Mouse (Mus musculus): ENCODE data around the gene Lat2. TPM values are rescaled to one million over a fixed set of nuclear protein-coding genes. Genes with fewer than 3 reads are reported as not detected.
A peak's percentile ranks its signal among the peaks of the same experiment; 100 is the strongest.

Lat2 gene
- total RNA-seq, 1 experiment: 3.6 TPM

DNA sequence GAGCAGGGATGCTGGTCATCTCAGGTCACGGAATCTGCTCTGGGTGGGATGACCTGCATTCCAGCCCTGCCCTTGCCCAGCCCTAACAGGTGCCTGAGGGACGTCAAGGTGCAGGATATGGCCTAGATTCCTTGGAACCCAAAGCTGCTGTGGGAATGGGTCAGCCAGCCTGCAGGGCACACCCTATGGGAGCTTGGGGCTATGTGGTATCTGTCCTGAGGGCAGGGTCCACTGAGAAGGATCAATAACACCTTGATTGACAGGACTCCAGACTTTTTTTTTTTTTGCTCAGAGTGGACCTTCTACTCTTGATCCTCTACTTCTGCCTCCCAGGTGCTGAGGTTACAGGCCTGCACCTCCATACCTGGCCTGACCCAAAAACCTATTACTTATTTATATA, 32.6 kb upstream of the Lat2 start:
- DNase-seq (ENCODE audit: low read depth, low spot score): no peak
- H3K36me3 ChIP-seq (ENCODE audit: control insufficient read depth, insufficient read depth, low read length, poor library complexity, severe bottlenecking): no peaks in the 10 kb centered on the region
- H3K4me1 ChIP-seq (ENCODE audit: control insufficient read depth in 2 of 2, insufficient read depth in 2 of 2, low read length in 2 of 2, poor library complexity in 1 of 2): peaks cover 0 to 4% of the 10 kb centered on the region in 2 experiments; a peak in 2 of 4 replicates
- H3K9ac ChIP-seq (ENCODE audit: insufficient read depth, low read depth, low read length, poor library complexity, severe bottlenecking): no peak overlapping the region
- no peaks in the 10 kb centered on the region for H3K9me3 ChIP-seq (ENCODE audit: control insufficient read depth, insufficient read depth, low read depth, low read length)
- in situ Hi-C loops (cut with MboI; ENCODE audit: low sequenced_read_pairs in 2 of 2, unreplicated experiment in 2 of 2): no loop called here
- TF ChIP-seq HCFC1 (IDR thresholded peaks at IDR 0.05; ENCODE audit: borderline replicate concordance, insufficient read depth, low read length): no peak
- TF ChIP-seq MAFK (IDR thresholded peaks at IDR 0.05; ENCODE audit: insufficient read depth, low read depth, low read length): no peak
- 0 out of 2 replicates have a peak, but pooled peaks have one; percentile 19 for TF ChIP-seq ZNF384 (IDR thresholded peaks at IDR 0.05; ENCODE audit: low read depth, low read length)
- H3K4me3 ChIP-seq (ENCODE audit: insufficient read depth in 1 of 2, low read depth in 1 of 2, low read length in 2 of 2, poor library complexity in 1 of 2, severe bottlenecking in 1 of 2): no peak overlapping the region
- no peak overlapping the region for H3K27ac ChIP-seq (ENCODE audit: insufficient read depth, low read depth, low read length, poor library complexity, severe bottlenecking)

DNA sequence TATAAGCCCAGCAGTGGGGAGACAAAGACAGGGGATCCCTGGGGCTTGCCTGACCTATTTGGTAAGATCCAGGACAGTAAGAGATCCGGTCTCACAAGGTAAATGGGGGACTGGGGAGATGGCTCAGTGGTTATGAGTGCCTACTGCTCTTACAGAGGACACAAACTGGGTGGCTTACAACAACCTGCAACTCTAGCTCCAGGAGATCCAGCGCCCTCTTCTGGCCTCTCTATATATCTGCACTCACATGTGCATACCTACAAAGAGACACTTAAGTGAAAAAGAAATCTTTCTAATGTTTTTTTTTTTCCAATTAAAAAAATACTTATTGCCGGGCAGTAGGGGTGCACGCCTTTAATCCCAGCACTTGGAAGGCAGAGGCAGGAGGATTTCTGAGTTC, 31.6 kb upstream of the Lat2 start:
- in situ Hi-C loops (cut with MboI; ENCODE audit: low sequenced_read_pairs in 2 of 2, unreplicated experiment in 2 of 2): no loop called here
- no peak overlapping the region for H3K4me3 ChIP-seq (ENCODE audit: insufficient read depth in 1 of 2, low read depth in 1 of 2, low read length in 2 of 2, poor library complexity in 1 of 2, severe bottlenecking in 1 of 2)
- no peaks in the 10 kb centered on the region for H3K36me3 ChIP-seq (ENCODE audit: control insufficient read depth, insufficient read depth, low read length, poor library complexity, severe bottlenecking)
- no peak for DNase-seq (ENCODE audit: low read depth, low spot score)
- H3K27ac ChIP-seq (ENCODE audit: insufficient read depth, low read depth, low read length, poor library complexity, severe bottlenecking): no peak overlapping the region
- peaks cover 0 to 4% of the 10 kb centered on the region in 2 experiments; a peak in 2 of 4 replicates for H3K4me1 ChIP-seq (ENCODE audit: control insufficient read depth in 2 of 2, insufficient read depth in 2 of 2, low read length in 2 of 2, poor library complexity in 1 of 2)
- no peak overlapping the region for H3K9ac ChIP-seq (ENCODE audit: insufficient read depth, low read depth, low read length, poor library complexity, severe bottlenecking)
- no peak for TF ChIP-seq ZC3H11A (IDR thresholded peaks at IDR 0.05; ENCODE audit: borderline replicate concordance, low read depth, low read length)
- TF ChIP-seq CHD2 (IDR thresholded peaks at IDR 0.05; ENCODE audit: low read depth, low read length): no peak
- no peak for TF ChIP-seq HCFC1 (IDR thresholded peaks at IDR 0.05; ENCODE audit: borderline replicate concordance, insufficient read depth, low read length)
- no peak for TF ChIP-seq ZNF384 (IDR thresholded peaks at IDR 0.05; ENCODE audit: low read depth, low read length)
- TF ChIP-seq MAFK (IDR thresholded peaks at IDR 0.05; ENCODE audit: insufficient read depth, low read depth, low read length): no peak
- no peaks in the 10 kb centered on the region for H3K9me3 ChIP-seq (ENCODE audit: control insufficient read depth, insufficient read depth, low read depth, low read length)

DNA sequence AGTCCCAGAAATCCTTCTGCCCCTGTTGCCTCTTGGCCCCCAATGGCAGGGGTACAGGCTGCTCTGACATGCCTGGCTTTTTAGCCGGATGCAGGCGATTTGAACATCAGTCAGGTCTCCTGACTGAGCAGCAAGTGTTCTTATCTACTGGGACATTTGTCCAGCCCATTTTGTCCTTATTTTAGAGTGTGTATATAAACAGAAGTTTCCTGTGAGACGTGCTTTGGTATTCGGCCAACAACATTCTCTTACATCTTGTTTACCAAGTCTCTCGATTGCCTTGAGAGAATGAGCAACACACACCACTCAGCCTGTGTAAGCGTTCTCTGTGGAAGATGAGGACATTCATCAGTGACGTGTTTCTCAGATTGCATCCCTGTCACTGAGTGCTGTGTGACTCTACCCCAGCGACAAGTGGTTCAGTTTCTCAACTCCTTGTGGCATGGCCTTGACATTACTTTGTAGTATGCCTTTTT, 29.9 kb upstream of the Lat2 start:
- no peak for DNase-seq (ENCODE audit: low read depth, low spot score)
- H3K4me3 ChIP-seq (ENCODE audit: insufficient read depth in 1 of 2, low read depth in 1 of 2, low read length in 2 of 2, poor library complexity in 1 of 2, severe bottlenecking in 1 of 2): no peak overlapping the region
- in situ Hi-C loops (cut with MboI; ENCODE audit: low sequenced_read_pairs in 2 of 2, unreplicated experiment in 2 of 2): no loop called here
- no peaks in the 10 kb centered on the region for H3K36me3 ChIP-seq (ENCODE audit: control insufficient read depth, insufficient read depth, low read length, poor library complexity, severe bottlenecking)
- peaks cover 2 to 4% of the 10 kb centered on the region in 2 experiments; a peak in 3 of 4 replicates for H3K4me1 ChIP-seq (ENCODE audit: control insufficient read depth in 2 of 2, insufficient read depth in 2 of 2, low read length in 2 of 2, poor library complexity in 1 of 2)
- no peak overlapping the region for H3K9ac ChIP-seq (ENCODE audit: insufficient read depth, low read depth, low read length, poor library complexity, severe bottlenecking)
- H3K27ac ChIP-seq (ENCODE audit: insufficient read depth, low read depth, low read length, poor library complexity, severe bottlenecking): no peak overlapping the region
- TF ChIP-seq ZNF384 (IDR thresholded peaks at IDR 0.05; ENCODE audit: low read depth, low read length) (no peak), HCFC1 (IDR thresholded peaks at IDR 0.05; ENCODE audit: borderline replicate concordance, insufficient read depth, low read length) (no peak), ZC3H11A (IDR thresholded peaks at IDR 0.05; ENCODE audit: borderline replicate concordance, low read depth, low read length) (no peak), CHD2 (IDR thresholded peaks at IDR 0.05; ENCODE audit: low read depth, low read length) (no peak), MAFK (IDR thresholded peaks at IDR 0.05; ENCODE audit: insufficient read depth, low read depth, low read length) (no peak)
- H3K9me3 ChIP-seq (ENCODE audit: control insufficient read depth, insufficient read depth, low read depth, low read length): no peaks in the 10 kb centered on the region

DNA sequence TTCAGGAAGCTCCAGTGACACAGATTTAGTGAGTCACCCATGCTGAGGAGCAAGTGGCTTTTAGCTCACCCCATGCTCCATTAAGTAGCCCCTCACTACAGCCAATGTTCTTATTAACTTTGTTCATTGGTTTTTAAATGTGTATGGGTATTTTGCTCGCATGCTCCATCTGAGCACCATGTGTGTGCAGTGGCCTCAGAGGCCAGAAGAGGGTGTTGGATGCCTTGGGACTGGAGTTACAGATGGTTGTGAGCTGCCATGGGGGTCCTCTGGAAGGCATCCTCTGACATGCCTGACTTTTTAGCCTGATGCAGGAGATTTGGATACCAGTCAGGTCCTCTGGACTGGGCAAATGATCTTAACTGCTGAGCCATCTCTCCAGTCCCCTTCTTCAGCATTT, 29.3 kb upstream of the Lat2 start:
- H3K27ac ChIP-seq (ENCODE audit: insufficient read depth, low read depth, low read length, poor library complexity, severe bottlenecking): no peak overlapping the region
- no peaks in the 10 kb centered on the region for H3K9me3 ChIP-seq (ENCODE audit: control insufficient read depth, insufficient read depth, low read depth, low read length)
- no peak for DNase-seq (ENCODE audit: low read depth, low spot score)
- H3K36me3 ChIP-seq (ENCODE audit: control insufficient read depth, insufficient read depth, low read length, poor library complexity, severe bottlenecking): no peaks in the 10 kb centered on the region
- TF ChIP-seq ZC3H11A (IDR thresholded peaks at IDR 0.05; ENCODE audit: borderline replicate concordance, low read depth, low read length): no peak
- TF ChIP-seq MAFK (IDR thresholded peaks at IDR 0.05; ENCODE audit: insufficient read depth, low read depth, low read length): no peak
- no peak for TF ChIP-seq CHD2 (IDR thresholded peaks at IDR 0.05; ENCODE audit: low read depth, low read length)
- no peak for TF ChIP-seq ZNF384 (IDR thresholded peaks at IDR 0.05; ENCODE audit: low read depth, low read length)
- TF ChIP-seq HCFC1 (IDR thresholded peaks at IDR 0.05; ENCODE audit: borderline replicate concordance, insufficient read depth, low read length): no peak
- no peak overlapping the region for H3K4me3 ChIP-seq (ENCODE audit: insufficient read depth in 1 of 2, low read depth in 1 of 2, low read length in 2 of 2, poor library complexity in 1 of 2, severe bottlenecking in 1 of 2)
- in situ Hi-C loops (cut with MboI; ENCODE audit: low sequenced_read_pairs in 2 of 2, unreplicated experiment in 2 of 2): no loop called here
- peaks cover 2 to 4% of the 10 kb centered on the region in 2 experiments; a peak in 3 of 4 replicates for H3K4me1 ChIP-seq (ENCODE audit: control insufficient read depth in 2 of 2, insufficient read depth in 2 of 2, low read length in 2 of 2, poor library complexity in 1 of 2)
- H3K9ac ChIP-seq (ENCODE audit: insufficient read depth, low read depth, low read length, poor library complexity, severe bottlenecking): no peak overlapping the region

DNA sequence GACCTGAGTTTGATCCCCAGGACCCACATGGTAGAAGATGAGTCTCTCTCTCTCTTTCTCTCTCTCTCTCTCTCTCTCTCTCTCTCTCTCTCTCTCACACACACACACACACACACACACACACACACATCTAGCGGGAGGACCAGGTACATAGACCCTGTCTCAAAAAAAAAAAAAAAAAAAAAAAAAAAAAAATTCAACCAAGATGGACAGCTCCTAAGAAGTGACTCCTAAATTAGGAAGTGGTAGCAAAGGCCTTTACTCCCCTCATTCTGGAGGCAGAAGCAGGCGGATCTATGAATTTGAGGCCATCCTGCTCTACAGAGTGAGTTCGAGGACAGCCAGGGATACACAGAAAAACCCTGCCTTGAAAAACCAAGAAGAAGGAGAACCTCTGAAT, 25.5 kb upstream of the Lat2 start:
- no peak for DNase-seq (ENCODE audit: low read depth, low spot score)
- H3K9ac ChIP-seq (ENCODE audit: insufficient read depth, low read depth, low read length, poor library complexity, severe bottlenecking): no peak overlapping the region
- H3K4me3 ChIP-seq (ENCODE audit: insufficient read depth in 1 of 2, low read depth in 1 of 2, low read length in 2 of 2, poor library complexity in 1 of 2, severe bottlenecking in 1 of 2): no peak overlapping the region
- TF ChIP-seq ZNF384 (IDR thresholded peaks at IDR 0.05; ENCODE audit: low read depth, low read length) (peak; percentile 70), ZC3H11A (IDR thresholded peaks at IDR 0.05; ENCODE audit: borderline replicate concordance, low read depth, low read length) (no peak)
- no peak overlapping the region for H3K27ac ChIP-seq (ENCODE audit: insufficient read depth, low read depth, low read length, poor library complexity, severe bottlenecking)
- no peaks in the 10 kb centered on the region for H3K9me3 ChIP-seq (ENCODE audit: control insufficient read depth, insufficient read depth, low read depth, low read length)
- in situ Hi-C loops (cut with MboI; ENCODE audit: low sequenced_read_pairs in 2 of 2, unreplicated experiment in 2 of 2): no loop called here
- H3K36me3 ChIP-seq (ENCODE audit: control insufficient read depth, insufficient read depth, low read length, poor library complexity, severe bottlenecking): peaks cover 6% of the 10 kb centered on the region
- H3K4me1 ChIP-seq (ENCODE audit: control insufficient read depth in 2 of 2, insufficient read depth in 2 of 2, low read length in 2 of 2, poor library complexity in 1 of 2): peaks cover 2 to 5% of the 10 kb centered on the region in 2 experiments; a peak in 2 of 4 replicates

Measured in ES-E14 (cell line).